Mouse (Mus musculus): ENCODE results near the gene Scn8a.

- no peak for TF ChIP-seq CTCF (IDR thresholded peaks at IDR 0.05)
- TF ChIP-seq EP300 (IDR thresholded peaks at IDR 0.05): no peak
Observed at GRCm38 (mm10) chr15:100873155-100873554, 3.5 kb downstream of the Scn8a start.

Measured in lung, postnatal 0 days (tissue).